Mouse (Mus musculus) small intestine, adult 2 months (tissue): ENCODE results near the gene Katnal1. TPM values are rescaled to one million over a fixed set of nuclear protein-coding genes. Genes with fewer than 3 reads are reported as not detected.

Experiments
- H3K27ac ChIP-seq: fragments of 200-500 bp; 2 replicates; pipeline ENCODE4 v1.5.1; 2012; ENCODE audit warnings: low read depth, low read length, control low read depth, inconsistent platforms; ENCODE audit not compliant: insufficient read depth
- H3K27me3 ChIP-seq: fragments of 200-500 bp; 2 replicates; pipeline ENCODE4 v1.6.1; 2012; ENCODE audit warnings: mild to moderate bottlenecking, moderate library complexity, low read length, inconsistent platforms; ENCODE audit not compliant: control insufficient read depth, insufficient read depth
- H3K36me3 ChIP-seq: fragments of 200-500 bp; 2 replicates; pipeline ENCODE4 v1.6.1; 2012; ENCODE audit warnings: mild to moderate bottlenecking, low read length, control low read depth, inconsistent platforms; ENCODE audit not compliant: control insufficient read depth, insufficient read depth
- H3K4me1 ChIP-seq: fragments of 200-500 bp; 2 replicates; pipeline ENCODE4 v1.6.1; 2012; ENCODE audit warnings: low read length, inconsistent platforms, mixed read lengths; ENCODE audit not compliant: control insufficient read depth, insufficient read depth, insufficient read length
- H3K4me3 ChIP-seq: fragments of 200-500 bp; 2 replicates; pipeline ENCODE4 v1.5.1; 2012; ENCODE audit warnings: low read depth, mild to moderate bottlenecking, control low read depth, inconsistent platforms, low read length, moderate library complexity
- CTCF ChIP-seq: fragments of 200-500 bp; IDR thresholded peaks from 2 replicates; pipeline ENCODE4 v1.5.1; 2012; ENCODE audit warnings: low read depth, mild to moderate bottlenecking, control low read depth, inconsistent platforms, low read length, moderate library complexity, mixed read lengths; ENCODE audit not compliant: insufficient replicate concordance, insufficient read length; ENCODE audit errors: extremely low read depth
- POLR2A ChIP-seq: fragments of 200-500 bp; IDR thresholded peaks from 2 replicates; pipeline ENCODE4 v1.6.1; 2012; ENCODE audit warnings: low read depth, mild to moderate bottlenecking, control low read depth, inconsistent platforms, low read length, moderate library complexity
- WGBS: fragments of 180-500 bp; shearing (Covaris S2); methylation state at CpG from one replicate; pipeline ENCODE4 v1.1.7; 2018; 5-methylcytosine and 5-hydroxymethylcytosine counted together
- polyA plus RNA-seq: library from polyadenylated mRNA; depleted of rRNA; stranded (reverse); fragments of >200 nt; gene quantifications from 2 replicates; pipeline ENCODE4 v1.2.3, GENCODE M21; 2012; rRNA removed

The Katnal1 gene
- polyA plus RNA-seq, 1 experiment = 0.82 TPM

DNA sequence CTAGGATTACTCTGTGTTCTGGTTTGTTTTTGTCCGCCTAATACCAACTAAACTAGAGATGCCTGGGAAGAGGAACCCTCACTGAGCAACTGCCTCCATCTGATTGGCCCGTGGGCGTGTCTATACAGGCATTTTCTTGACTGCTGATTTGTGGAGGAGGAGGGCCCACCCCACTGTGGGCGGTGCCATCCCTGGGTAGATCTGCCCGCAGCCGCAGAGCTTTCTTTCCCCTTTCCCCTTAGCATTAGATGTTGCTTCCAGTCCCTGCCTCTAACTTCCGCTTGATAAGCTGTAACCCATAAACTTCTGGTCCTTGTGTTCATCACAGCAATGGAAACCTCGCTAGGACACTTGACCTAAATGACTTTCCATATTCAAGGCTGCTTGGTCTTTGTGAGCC is 92.1 kb downstream of the Katnal1 start:
- 27% methylated on average over 8 of the region's 8 CpGs for WGBS
- Histone ChIP-seq H3K27me3 (peaks cover 4% of the 10 kb centered on the region), H3K4me1 (no peaks in the 10 kb centered on the region), H3K27ac (no peak overlapping the region), H3K36me3 (no peaks in the 10 kb centered on the region), H3K4me3 (no peak overlapping the region)
- TF ChIP-seq POLR2A (no peak), CTCF (no peak)

DNA sequence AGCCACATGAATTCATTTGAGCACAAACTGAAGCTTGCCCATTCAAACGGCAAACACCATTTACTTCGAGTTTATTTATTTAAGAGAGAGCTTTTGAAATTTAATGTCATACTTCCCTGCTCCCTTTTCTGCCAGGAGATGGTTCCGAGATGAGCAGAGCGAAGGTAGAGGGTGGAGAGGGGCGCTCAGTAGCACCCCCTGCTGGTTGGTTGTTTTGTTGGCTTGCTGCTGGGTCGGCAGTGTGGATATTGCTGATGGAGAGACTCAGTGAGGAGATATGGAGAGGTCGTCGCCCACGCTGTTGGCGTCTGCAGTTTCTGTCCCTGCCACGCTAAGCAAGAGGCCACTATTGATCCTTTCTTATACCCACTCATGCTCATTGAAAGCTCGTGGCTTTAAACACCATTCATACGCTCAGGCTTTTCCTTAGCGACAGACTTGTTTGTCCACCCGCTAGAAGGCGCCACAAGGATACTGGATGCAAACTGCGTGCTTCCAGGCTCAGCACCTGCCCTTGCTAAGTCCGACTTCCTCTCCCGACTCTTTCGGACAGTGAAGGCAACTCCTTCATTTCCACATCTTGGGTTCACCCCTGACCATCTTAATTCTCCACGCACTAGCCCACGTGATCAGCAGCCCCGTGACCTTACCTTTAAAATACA is 97.4 kb downstream of the Katnal1 start:
- Histone ChIP-seq H3K36me3 (no peaks in the 10 kb centered on the region), H3K4me3 (peak overlapping the region; percentile 36; the same call in 1 of the 2 replicates), H3K27ac (no peak overlapping the region), H3K27me3 (peaks cover 5% of the 10 kb centered on the region), H3K4me1 (no peaks in the 10 kb centered on the region)
- 7% methylated on average over 23 of the region's 23 CpGs for WGBS
- TF ChIP-seq CTCF = peak; percentile 97
- TF ChIP-seq POLR2A = no peak

DNA sequence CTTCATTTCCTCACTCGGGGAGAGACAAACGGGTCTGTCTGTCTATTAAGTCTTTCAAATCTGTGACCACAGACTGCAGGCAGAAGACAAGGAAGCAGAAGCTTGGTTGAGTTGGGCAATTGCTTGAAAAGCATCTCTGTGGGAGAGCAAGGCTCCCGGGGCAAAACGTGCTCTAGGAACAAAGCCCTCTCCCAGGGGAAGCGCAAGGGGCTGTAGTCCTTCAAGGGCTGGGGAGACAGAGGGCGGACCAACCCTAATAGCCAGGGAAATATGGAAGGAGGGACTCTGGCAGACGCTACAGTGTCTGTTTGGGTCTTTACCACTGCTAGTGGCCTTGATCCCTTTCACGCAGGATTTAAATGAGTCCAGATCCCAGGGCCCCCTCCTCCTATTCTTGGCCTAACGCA is 98.0 kb downstream of the Katnal1 start:
- peak overlapping the region; percentile 36 for H3K4me3 ChIP-seq
- no peak overlapping the region for H3K27ac ChIP-seq
- 24% methylated on average over 9 of the region's 9 CpGs for WGBS
- H3K36me3 ChIP-seq = no peaks in the 10 kb centered on the region
- TF ChIP-seq POLR2A (no peak), CTCF (no peak)
- no peaks in the 10 kb centered on the region for H3K4me1 ChIP-seq
- H3K27me3 ChIP-seq = peaks cover 5% of the 10 kb centered on the region

DNA sequence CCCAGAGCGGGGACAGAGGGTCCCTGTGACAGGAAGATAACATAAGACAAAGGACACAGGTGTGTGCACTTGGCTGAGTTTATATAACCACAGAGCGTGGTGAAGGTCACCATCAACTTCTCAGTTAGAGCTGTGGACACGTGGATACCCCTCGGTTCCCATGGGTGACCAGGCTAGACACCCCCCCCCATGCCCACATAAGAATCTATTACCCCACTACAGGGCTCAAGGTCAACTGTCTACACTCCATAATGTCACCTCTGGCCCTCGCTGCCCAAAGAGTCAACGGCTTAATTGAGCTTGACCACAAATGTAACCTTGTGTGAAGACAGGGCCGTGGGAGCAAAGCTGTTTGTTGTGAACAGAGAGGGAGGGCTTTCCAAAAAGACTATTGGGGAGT is 103.4 kb downstream of the Katnal1 start:
- no peak overlapping the region for H3K27ac ChIP-seq
- H3K4me3 ChIP-seq = no peak overlapping the region
- no peaks in the 10 kb centered on the region for H3K4me1 ChIP-seq
- H3K36me3 ChIP-seq = no peaks in the 10 kb centered on the region
- peaks cover 2% of the 10 kb centered on the region; the same call in 1 of the 2 replicates for H3K27me3 ChIP-seq
- no peak for TF ChIP-seq CTCF
- TF ChIP-seq POLR2A = no peak
- WGBS = 68% methylated on average over 7 of the region's 7 CpGs

DNA sequence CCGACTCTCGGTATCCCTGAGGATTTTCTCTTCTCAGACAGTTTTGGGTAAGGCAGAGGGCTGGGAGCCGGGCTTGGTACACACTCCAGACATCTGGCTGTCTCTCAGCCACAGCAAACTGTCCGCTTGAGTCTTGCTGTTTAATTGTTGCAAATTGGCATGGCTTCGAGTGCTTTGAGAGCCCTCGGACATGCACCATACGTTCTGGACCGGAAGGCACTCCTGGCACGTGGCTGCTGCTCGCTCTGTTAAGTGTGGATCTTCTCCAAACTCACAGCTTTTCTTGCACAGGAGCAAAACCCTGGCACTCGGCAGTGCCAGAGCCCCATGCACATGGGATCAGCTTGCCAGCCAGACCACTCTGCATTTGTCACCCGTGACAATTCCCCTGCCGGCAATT is 106.3 kb downstream of the Katnal1 start:
- H3K4me3 ChIP-seq = no peak overlapping the region

More for the DNA sequence above, 106.3 kb downstream of the Katnal1 start:
- no peak overlapping the region for H3K27ac ChIP-seq
- H3K4me1 ChIP-seq = peaks cover 8% of the 10 kb centered on the region; the same call in 1 of the 2 replicates
- no peaks in the 10 kb centered on the region for H3K36me3 ChIP-seq
- TF ChIP-seq CTCF (no peak), POLR2A (no peak)
- peaks cover 3% of the 10 kb centered on the region; the same call in 1 of the 2 replicates for H3K27me3 ChIP-seq
- 80% methylated on average over 13 of the region's 13 CpGs for WGBS

Other genes with a start within 250 kb of the Katnal1 start
- not detected in 2 replicates for gene Gm42791, start 65.8 kb upstream of the Katnal1 start, polyA plus RNA-seq